Mouse (Mus musculus): ENCODE measurements at regions not wholly inside any gene's neighbourhood (a gene's known extent, or its start where the extent isn't known, plus 50 kb on each side); places are given as distances from the start of the nearest gene placed in this dataset.
"Not testable (repeated sequence)": the region's sequence is repeated elsewhere in the genome, so short reads cannot be mapped to it uniquely, and the experiment has no call there.

DNA sequence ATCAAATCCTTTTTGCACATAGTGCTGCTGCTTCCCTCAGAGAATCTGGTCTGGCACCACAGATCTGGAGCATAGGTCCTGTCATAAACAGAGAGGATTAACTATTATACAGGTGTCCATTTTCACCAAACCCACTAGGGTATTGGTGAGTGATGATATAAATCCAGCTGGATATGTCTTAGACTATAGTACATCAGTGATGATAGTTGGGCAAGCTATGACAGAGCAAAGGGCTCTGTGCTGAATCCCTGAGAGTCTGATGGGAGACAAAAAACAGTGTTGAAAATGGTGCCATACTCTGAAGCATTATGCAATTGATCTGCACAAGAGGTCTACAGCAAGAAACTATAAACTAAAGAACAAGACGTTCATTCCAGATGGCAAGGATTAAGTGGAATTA, 1993.3 kb downstream of the 9330182O14Rik start:
- no peak for TF ChIP-seq CTCF (IDR thresholded peaks at IDR 0.05; ENCODE audit: extremely low read depth, insufficient read depth, insufficient read length, insufficient replicate concordance)
- no peak for TF ChIP-seq POLR2A (IDR thresholded peaks at IDR 0.05; ENCODE audit: low read depth, low read length)
- Histone ChIP-seq H3K4me1 (ENCODE audit: control insufficient read depth, insufficient read depth, insufficient read length) (no peaks in the 10 kb centered on the region), H3K27ac (ENCODE audit: insufficient read depth, low read length) (no peak overlapping the region), H3K36me3 (ENCODE audit: control insufficient read depth, insufficient read depth, low read length) (no peaks in the 10 kb centered on the region), H3K27me3 (ENCODE audit: control insufficient read depth, insufficient read depth, low read length) (no peaks in the 10 kb centered on the region), H3K4me3 (ENCODE audit: extremely low read depth, insufficient read depth, insufficient read length) (no peak overlapping the region)
- no peak for DNase-seq (ENCODE audit: low read depth in 1 of 2, low spot score in 2 of 2)
- WGBS = 94% methylated on average over 1 of the region's 1 CpGs

GRCm38 (mm10) chr15:42128976-42129375, 1994.8 kb downstream of the 9330182O14Rik start:
- no peak overlapping the region for H3K4me3 ChIP-seq (ENCODE audit: extremely low read depth, insufficient read depth, insufficient read length)
- H3K4me1 ChIP-seq (ENCODE audit: control insufficient read depth, insufficient read depth, insufficient read length) = no peaks in the 10 kb centered on the region
- TF ChIP-seq POLR2A (IDR thresholded peaks at IDR 0.05; ENCODE audit: low read depth, low read length) = no peak
- no peak for TF ChIP-seq CTCF (IDR thresholded peaks at IDR 0.05; ENCODE audit: extremely low read depth, insufficient read depth, insufficient read length, insufficient replicate concordance)
- WGBS = 92% methylated on average over 3 of the region's 3 CpGs
- DNase-seq (ENCODE audit: low read depth in 1 of 2, low spot score in 2 of 2) = no peak
- H3K27me3 ChIP-seq (ENCODE audit: control insufficient read depth, insufficient read depth, low read length) = no peaks in the 10 kb centered on the region
- H3K27ac ChIP-seq (ENCODE audit: insufficient read depth, low read length) = no peak overlapping the region
- no peaks in the 10 kb centered on the region for H3K36me3 ChIP-seq (ENCODE audit: control insufficient read depth, insufficient read depth, low read length)

GRCm38 (mm10) chr15:42166546-42166945, 2032.4 kb downstream of the 9330182O14Rik start:
- no peak for DNase-seq (ENCODE audit: low read depth in 1 of 2, low spot score in 2 of 2)
- no peaks in the 10 kb centered on the region for H3K36me3 ChIP-seq (ENCODE audit: control insufficient read depth, insufficient read depth, low read length)
- H3K27me3 ChIP-seq (ENCODE audit: control insufficient read depth, insufficient read depth, low read length) = no peaks in the 10 kb centered on the region
- H3K4me3 ChIP-seq (ENCODE audit: extremely low read depth, insufficient read depth, insufficient read length) = no peak overlapping the region
- H3K27ac ChIP-seq (ENCODE audit: insufficient read depth, low read length) = no peak overlapping the region
- H3K4me1 ChIP-seq (ENCODE audit: control insufficient read depth, insufficient read depth, insufficient read length) = no peaks in the 10 kb centered on the region; the same call in 1 of the 2 replicates
- TF ChIP-seq CTCF (IDR thresholded peaks at IDR 0.05; ENCODE audit: extremely low read depth, insufficient read depth, insufficient read length, insufficient replicate concordance) (no peak), POLR2A (IDR thresholded peaks at IDR 0.05; ENCODE audit: low read depth, low read length) (no peak)

- not testable (repeated sequence) for H3K27ac ChIP-seq (ENCODE audit: insufficient read depth, low read length); H3K4me1 ChIP-seq (ENCODE audit: control insufficient read depth, insufficient read depth, insufficient read length); H3K36me3 ChIP-seq (ENCODE audit: control insufficient read depth, insufficient read depth, low read length); H3K27me3 ChIP-seq (ENCODE audit: control insufficient read depth, insufficient read depth, low read length); H3K4me3 ChIP-seq (ENCODE audit: extremely low read depth, insufficient read depth, insufficient read length)
- 65% methylated on average over 1 of the region's 1 CpGs for WGBS
- peak; percentile 14 to 31 for DNase-seq (ENCODE audit: low read depth in 1 of 2, low spot score in 2 of 2)
Observed at GRCm38 (mm10) chr15:42177766-42178165, 2043.6 kb downstream of the 9330182O14Rik start.

DNA sequence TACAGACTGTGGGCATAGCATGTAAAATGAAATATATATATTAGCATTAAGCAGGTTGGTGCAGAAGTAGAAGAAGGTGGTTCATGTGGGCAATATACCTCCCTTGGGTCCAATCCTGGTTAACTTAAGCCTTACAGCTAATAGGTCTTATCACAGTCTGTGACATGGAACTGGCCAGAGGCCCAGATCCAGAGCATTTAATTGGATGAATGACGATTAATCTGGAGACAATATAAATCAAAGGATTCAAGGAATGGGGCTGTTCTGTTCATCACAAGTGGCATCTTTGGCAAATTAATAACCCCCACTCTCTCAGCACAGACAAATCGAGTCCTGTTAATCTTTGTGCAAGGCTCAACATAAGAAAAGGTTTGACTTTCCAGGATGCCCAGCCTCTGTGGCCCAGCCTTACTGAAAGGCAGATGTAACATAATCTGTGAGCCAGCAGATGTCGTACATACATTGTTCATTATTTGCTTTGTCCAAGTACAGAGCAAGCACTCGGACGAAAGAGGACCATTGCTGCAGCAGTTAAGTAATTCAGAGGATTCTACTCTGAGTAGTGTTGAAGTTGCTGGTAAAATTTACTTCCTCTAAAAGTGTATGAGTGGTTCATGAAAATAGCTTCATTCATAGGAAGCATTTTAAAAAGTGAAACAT, 2073.2 kb downstream of the 9330182O14Rik start:
- H3K4me1 ChIP-seq (ENCODE audit: control insufficient read depth, insufficient read depth, insufficient read length) = no peaks in the 10 kb centered on the region
- WGBS = 39% methylated on average over 5 of the region's 5 CpGs
- no peaks in the 10 kb centered on the region for H3K27me3 ChIP-seq (ENCODE audit: control insufficient read depth, insufficient read depth, low read length)
- no peak for DNase-seq (ENCODE audit: low read depth in 1 of 2, low spot score in 2 of 2)
- TF ChIP-seq CTCF (IDR thresholded peaks at IDR 0.05; ENCODE audit: extremely low read depth, insufficient read depth, insufficient read length, insufficient replicate concordance) (no peak), POLR2A (IDR thresholded peaks at IDR 0.05; ENCODE audit: low read depth, low read length) (no peak)
- no peak overlapping the region for H3K4me3 ChIP-seq (ENCODE audit: extremely low read depth, insufficient read depth, insufficient read length)
- H3K27ac ChIP-seq (ENCODE audit: insufficient read depth, low read length) = no peak overlapping the region
- H3K36me3 ChIP-seq (ENCODE audit: control insufficient read depth, insufficient read depth, low read length) = no peaks in the 10 kb centered on the region

GRCm38 (mm10) chr15:42219496-42219895, 2085.3 kb downstream of the 9330182O14Rik start:
- Histone ChIP-seq H3K36me3 (ENCODE audit: control insufficient read depth, insufficient read depth, low read length) (no peaks in the 10 kb centered on the region), H3K27ac (ENCODE audit: insufficient read depth, low read length) (no peak overlapping the region), H3K4me3 (ENCODE audit: extremely low read depth, insufficient read depth, insufficient read length) (no peak overlapping the region), H3K27me3 (ENCODE audit: control insufficient read depth, insufficient read depth, low read length) (no peaks in the 10 kb centered on the region), H3K4me1 (ENCODE audit: control insufficient read depth, insufficient read depth, insufficient read length) (no peaks in the 10 kb centered on the region; the same call in 1 of the 2 replicates)
- no peak for TF ChIP-seq POLR2A (IDR thresholded peaks at IDR 0.05; ENCODE audit: low read depth, low read length)
- TF ChIP-seq CTCF (IDR thresholded peaks at IDR 0.05; ENCODE audit: extremely low read depth, insufficient read depth, insufficient read length, insufficient replicate concordance) = no peak
- 42% methylated on average over 11 of the region's 11 CpGs for WGBS
- DNase-seq (ENCODE audit: low read depth in 1 of 2, low spot score in 2 of 2) = peak in 1 of 2 experiments; percentile 3

DNA sequence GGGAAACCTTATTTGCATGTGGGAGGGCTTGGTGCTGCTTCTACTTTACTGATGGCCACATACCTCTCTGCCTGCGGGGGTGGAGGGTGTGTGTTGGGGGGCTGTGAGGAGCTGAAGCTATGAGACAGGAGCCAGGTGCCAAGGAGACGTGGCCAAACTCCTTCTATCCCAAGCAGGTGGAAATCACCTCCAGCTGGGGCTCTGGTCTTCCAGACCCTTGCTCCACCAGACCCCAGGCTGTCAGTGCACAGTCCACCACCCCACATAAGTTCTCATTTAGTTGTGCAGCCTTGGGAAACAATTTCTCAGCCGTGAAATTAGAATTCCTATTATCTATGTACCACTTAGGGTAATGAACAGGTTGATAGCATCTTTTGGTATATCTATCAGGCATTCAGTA, 2085.8 kb downstream of the 9330182O14Rik start:
- TF ChIP-seq CTCF (IDR thresholded peaks at IDR 0.05; ENCODE audit: extremely low read depth, insufficient read depth, insufficient read length, insufficient replicate concordance) (no peak), POLR2A (IDR thresholded peaks at IDR 0.05; ENCODE audit: low read depth, low read length) (no peak)
- no peaks in the 10 kb centered on the region; the same call in 1 of the 2 replicates for H3K4me1 ChIP-seq (ENCODE audit: control insufficient read depth, insufficient read depth, insufficient read length)
- WGBS = 78% methylated on average over 3 of the region's 3 CpGs
- no peak for DNase-seq (ENCODE audit: low read depth in 1 of 2, low spot score in 2 of 2)
- no peak overlapping the region for H3K27ac ChIP-seq (ENCODE audit: insufficient read depth, low read length)
- H3K27me3 ChIP-seq (ENCODE audit: control insufficient read depth, insufficient read depth, low read length) = no peaks in the 10 kb centered on the region
- H3K36me3 ChIP-seq (ENCODE audit: control insufficient read depth, insufficient read depth, low read length) = no peaks in the 10 kb centered on the region
- H3K4me3 ChIP-seq (ENCODE audit: extremely low read depth, insufficient read depth, insufficient read length) = no peak overlapping the region
